In the genomic region with DNA sequence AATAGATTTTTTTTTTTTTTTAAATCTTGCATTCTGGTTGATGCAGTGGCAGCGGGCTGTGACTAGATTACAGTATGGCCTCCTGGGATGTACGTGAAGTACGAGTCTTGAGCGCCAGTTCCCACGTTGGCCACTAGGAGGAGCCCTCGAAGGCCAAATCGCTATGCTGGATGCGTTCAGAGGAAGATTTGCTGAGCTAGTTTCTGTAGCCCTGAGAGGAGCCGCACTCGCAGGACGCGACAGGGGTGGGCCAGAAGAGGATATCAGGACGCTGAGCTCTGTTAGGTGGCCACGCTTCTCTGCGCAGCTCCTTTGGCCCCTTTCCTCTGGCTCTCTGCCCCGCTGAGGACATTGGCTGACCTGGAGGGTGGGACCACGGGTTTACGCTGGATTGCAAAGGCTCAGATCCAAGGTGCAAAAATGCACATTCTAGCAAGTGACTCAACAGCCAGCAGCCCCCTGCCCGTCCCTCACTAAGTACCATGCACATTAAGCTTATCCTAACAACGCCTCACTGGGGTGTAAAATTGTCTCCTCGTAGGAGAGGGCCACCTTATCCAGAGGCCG, we compare ENCODE assay signal across 8 mouse cellular contexts. TPM values are rescaled to one million over a fixed set of nuclear protein-coding genes. Genes with fewer than 3 reads are reported as not detected.
DNase-seq lines count a peak whose midpoint lies in the region; ATAC-seq lines count a peak whose summit lies in the region.

No protein-coding gene starts in this region.

- ATAC-seq in activated CD4-positive, CD25-positive, alpha-beta regulatory T cell, adult 4 months, result peak; percentile 59
- ATAC-seq in common myeloid progenitor, adult 5-6 weeks (replicated peaks; ENCODE audit: low read depth, poor library complexity, severe bottlenecking), result peak; percentile 90
- peak; percentile 90 for ATAC-seq in megakaryocyte, adult 5-6 weeks (ENCODE audit: poor library complexity, severe bottlenecking)

- peak; percentile 77 to 79 for DNase-seq in gastrocnemius, adult 8-10 months (ENCODE audit: low spot score in 2 of 2)
- DNase-seq in hindlimb bud, embryonic 11.5 days (ENCODE audit: extremely low spot score, low read depth, low spot score), result peak; percentile 76
- peak; percentile 75 to 96 for DNase-seq in left cerebral cortex, adult 8-10 months (ENCODE audit: low spot score in 2 of 2)
- peak; percentile 87 for DNase-seq in right cerebral cortex, adult 18-20 months
- peak; percentile 66 for DNase-seq in urinary bladder, adult 2 months (ENCODE audit: low spot score)

RNA-seq across cellular contexts. Expression of gene Hnf4a, which starts 28.4 kb away (rescaled TPM):
- polyA plus RNA-seq in activated CD4-positive, CD25-positive, alpha-beta regulatory T cell, adult 4 months (2017; shearing (Covaris generic)), result not detected
- 4.1 and 6.1 TPM in 2 replicates for total RNA-seq in common myeloid progenitor, adult 5-6 weeks (2017)
- under 1 TPM in 1 of 4 experiments, not detected in 3; 0.11 TPM for total RNA-seq in gastrocnemius, adult 8-10 months (2022)
- total RNA-seq in left cerebral cortex, adult 8-10 months (2022), result not detected
- total RNA-seq in megakaryocyte, adult 5-6 weeks (2015), result not detected in 2 replicates
- not detected in 2 replicates for total RNA-seq in megakaryocyte, adult 5-6 weeks (2017)
- 0.22 and 0.51 TPM in 2 replicates for polyA plus RNA-seq in urinary bladder, adult 2 months (2012; rRNA removed)

RNA-seq across cellular contexts. Expression of gene R3hdml, which starts 42.9 kb away (rescaled TPM):
- not detected for polyA plus RNA-seq in activated CD4-positive, CD25-positive, alpha-beta regulatory T cell, adult 4 months (2017; shearing (Covaris generic))
- not detected in 2 replicates for total RNA-seq in common myeloid progenitor, adult 5-6 weeks (2017)
- total RNA-seq in gastrocnemius, adult 8-10 months (2022), result not detected
- total RNA-seq in left cerebral cortex, adult 8-10 months (2022), result not detected
- total RNA-seq in megakaryocyte, adult 5-6 weeks (2015), result not detected in 2 replicates
- total RNA-seq in megakaryocyte, adult 5-6 weeks (2017), result not detected in 2 replicates
- polyA plus RNA-seq in urinary bladder, adult 2 months (2012; rRNA removed), result not detected in 2 replicates

Comparison
In these comparisons a context has a peak if more than half of its experiments do, and no peak if none do; other contexts are left out.
1. Peak in every context shown above with its lines: DNase-seq and ATAC-seq.